Mouse (Mus musculus): ENCODE measurements around the gene Kcnma1.

Gene Kcnma1

DNA sequence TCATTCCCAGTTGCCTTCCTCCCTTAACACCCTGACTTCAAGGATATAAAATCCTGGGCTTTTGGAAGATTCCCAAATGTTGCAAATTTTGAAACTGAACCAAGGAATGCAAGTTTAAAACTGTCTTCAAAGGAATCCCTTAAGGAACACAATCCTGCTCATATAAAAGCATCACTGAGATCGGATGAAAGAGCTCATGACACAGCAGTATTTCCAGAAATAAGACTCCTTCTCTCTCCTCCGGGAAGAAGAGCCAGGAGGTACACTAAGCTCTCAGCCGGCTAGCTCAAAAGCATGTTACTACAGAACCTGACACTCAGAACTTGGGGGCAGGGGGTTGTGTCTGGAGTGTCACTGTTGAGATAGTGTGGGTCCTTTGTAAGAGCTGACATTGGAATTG is 325.8 kb downstream of the Kcnma1 start:
- no peak for DNase-seq (ENCODE audit: low read depth)

DNA sequence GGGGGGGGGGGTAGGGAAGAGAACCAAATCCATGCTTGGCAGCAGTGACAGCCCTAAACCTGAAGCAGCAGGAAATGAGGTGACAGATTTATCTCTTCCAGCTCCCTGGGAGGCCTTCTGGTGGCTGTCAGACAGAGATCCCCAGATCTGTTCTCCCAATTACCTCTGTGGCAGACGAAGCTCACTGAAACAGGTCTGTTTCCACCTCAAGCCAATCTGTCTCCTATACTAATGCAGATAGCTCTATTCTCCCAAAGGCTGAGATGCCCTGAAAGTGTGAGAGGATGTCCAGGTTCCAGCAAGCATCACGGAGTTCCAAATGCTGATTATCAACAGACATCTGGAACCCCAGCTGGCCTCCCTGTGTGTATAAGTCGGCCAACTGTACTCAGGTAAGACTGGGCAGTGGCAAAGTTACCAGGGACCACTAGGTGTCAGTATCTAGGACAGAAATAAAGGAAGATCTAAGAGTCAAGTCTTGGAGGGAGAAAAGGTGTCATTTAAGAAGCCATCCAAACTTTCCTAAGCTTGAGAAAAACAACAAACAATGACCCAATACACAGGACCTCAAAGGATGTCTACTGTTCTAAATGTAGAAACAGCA is 329.7 kb downstream of the Kcnma1 start:
- DNase-seq (ENCODE audit: low read depth): no peak

DNA sequence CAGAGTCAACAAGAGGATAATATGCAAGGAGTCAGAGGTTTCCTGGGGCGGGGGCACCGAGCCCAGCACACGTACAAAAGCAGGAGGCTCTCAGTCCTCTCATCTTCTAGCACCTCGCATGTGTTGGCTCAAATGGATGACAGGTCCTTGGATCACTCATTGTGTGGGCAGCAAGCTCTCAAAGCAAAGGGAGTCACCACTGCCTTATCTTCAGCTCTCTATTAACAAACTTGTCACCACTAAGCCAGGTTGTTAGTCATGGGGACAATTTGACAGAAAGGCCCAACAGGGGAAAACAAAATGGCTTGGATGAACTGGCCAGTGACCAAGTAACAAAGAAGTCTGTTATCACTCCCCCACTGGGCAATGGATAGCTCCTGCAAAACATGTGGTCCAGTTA is 331.5 kb downstream of the Kcnma1 start:
- no peak for DNase-seq (ENCODE audit: low read depth)

DNA sequence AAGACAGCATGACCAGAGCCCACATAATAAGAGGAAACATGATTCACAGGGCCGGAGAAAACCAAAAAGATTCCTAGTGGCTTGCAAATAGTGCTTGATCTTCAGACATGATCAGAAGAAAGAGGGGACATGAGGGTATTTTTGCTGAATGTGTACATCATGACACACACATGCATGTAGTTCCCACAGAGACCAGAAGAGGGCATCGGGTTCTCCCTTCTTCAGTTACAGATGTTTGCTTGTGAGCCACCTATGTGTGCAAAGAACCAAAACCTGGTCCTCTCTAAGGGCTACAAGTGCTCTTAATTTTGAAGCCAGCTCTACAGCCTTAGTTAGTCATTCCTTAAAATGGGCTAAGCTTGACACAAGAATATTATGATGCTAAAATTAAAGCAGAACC is 334.9 kb downstream of the Kcnma1 start:
- DNase-seq (ENCODE audit: low read depth): peak; percentile 1

DNA sequence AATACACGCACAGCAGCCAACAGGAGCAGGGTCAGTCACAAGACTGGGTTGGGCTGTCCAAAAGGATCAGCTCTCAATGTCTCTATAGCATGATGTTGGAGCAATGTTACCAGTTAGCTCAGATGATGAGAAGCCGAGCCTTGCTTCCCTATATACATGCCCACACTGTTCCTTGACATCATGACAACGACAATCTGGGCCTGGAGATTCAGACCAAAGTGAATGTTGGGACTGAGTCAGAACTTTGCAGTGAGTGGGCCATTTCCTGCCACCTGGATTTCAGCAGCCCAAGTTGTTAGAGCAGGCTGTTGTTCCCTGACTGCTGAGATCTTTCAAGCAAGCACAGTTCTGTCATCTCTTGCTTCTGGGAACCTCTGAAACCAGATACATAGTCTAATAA is 347.9 kb downstream of the Kcnma1 start:
- DNase-seq (ENCODE audit: low read depth): no peak

DNA sequence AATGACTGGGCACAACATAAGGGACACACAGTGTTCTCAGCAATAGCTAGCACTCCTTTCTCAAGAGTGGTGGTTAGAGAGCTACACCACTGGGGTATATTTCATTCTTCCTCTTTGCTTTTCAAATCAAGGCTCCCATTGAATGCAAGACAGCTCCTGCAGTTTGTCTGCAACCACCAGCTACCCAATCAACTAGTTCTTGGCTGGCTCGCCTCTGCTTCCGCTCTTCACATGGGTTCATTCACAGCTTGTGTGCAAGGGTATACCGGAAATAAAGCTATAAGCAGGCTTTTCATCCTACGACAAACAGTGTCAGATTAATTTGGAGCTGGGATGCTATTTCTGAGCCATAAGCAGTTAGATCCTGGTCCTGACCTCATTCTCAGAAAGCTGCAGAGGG is 362.6 kb downstream of the Kcnma1 start:
- DNase-seq (ENCODE audit: low read depth): no peak

DNA sequence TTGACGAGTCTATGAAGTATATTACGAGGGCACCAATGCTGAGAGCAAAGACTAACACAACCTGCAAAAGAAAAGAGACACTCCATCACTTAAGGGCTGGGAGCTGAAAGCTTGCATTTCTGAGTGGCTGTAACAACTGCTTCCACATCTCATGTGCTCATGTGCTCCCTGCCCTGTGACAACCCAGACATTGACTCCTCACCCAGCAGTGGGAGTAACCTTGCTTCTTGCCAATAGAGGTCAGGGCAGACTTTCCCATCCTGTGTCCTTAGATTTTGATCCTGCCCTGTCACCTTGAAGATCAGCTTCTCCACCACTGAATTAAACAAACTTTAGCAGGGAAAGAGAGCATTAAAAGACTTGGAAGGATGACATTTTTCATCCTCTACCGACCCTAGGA is 364.2 kb downstream of the Kcnma1 start:
- no peak for DNase-seq (ENCODE audit: low read depth)

DNA sequence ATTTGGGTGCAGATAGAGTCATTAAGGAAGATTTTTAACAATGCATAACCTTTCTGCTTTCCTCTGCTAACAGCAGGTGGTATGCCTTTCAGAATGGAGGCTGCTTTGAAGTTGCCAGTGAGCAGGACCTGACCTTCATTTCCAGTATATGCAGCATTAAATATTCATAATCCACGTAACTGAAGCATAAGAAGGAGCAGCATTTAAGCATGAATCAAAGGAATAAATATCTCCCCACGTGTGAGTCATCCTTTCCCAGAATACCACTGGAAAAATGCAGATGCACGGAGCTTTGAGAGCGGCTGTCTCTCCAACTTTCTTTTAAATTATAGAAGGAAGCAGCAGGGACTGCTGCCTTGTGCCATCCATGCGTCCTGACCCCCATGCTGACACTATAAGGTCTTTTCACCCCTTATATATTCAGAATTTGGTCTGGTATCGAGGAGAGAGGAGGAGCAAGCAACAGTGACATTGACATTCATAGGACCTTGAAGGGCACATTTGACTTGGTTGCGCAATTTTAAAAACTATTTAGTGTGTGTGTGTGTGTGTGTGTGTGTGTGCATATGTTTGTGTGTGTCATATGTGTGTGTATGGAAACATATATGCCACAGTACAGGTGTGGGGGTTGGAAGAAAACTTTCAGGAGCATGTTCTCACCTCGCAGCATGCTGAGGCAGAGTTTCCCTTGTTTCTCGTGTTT is 368.8 kb downstream of the Kcnma1 start:
- no peak for DNase-seq (ENCODE audit: low read depth)

DNA sequence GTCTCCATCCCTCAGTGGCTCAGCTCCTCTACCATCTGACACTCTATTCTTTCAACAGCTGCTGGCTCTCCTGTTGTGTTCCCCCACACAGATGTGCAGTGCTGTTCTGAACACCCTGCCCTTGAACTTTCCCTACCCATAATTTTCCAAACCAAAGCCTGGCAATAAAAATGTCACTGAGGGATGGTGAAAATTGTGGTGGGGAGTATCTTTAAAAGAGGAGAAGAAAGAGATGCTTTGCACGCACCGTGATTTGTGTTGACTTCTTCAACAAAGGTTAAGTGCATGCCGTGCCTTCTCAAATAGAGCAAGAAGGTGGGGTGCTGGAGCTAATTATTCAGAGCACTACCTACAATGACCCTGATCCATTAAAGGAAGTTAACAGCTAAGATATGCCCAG is 371.1 kb downstream of the Kcnma1 start:
- DNase-seq (ENCODE audit: low read depth): no peak

DNA sequence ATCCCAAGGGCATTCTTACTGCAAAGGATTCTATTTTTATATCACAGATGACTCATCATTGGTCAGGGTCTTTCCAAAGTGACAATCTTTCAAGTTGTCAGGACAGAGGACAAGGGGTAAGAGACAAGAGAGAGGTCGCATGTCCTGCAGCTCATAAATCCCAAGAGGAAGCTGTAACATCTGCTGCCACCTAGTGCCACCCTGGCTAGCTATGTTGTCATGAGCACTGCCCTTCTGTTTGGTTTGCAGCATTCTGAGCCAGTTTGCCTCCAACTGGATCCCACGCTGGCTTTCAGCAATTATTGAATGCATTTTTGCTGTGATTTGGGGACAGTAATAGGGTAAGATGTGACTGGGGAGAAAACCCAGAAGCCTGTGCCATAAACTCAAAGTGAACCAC is 373.6 kb downstream of the Kcnma1 start:
- no peak for DNase-seq (ENCODE audit: low read depth)

DNA sequence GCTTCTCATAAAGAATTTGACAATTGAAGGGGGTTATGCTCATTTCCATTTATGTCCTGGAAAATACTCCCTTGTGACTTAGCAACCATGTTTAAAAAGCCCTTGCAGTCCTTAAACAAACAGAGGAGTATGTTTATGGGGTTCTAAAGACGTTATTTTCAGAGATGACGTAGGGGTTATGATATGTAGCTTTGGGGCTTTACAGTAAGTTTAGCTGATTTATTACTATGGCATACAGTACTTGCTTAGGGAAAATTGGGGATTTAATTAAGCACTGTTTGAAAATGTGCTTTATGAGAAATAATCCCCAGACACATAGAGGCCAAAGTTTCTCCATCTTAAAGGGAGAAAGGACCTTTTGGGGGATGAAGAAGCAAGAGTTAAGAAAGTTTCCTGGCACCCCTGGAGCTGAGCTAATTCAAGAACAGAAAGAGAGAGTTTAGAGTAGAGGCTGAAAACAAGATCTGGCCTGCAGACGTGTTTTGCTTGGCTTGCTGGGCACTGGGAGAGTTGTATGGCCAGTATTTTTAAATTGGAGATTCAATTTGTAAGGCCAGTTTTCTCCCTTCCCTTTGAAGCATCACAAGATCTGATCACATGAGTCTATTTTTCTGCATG is 376.1 kb downstream of the Kcnma1 start:
- DNase-seq (ENCODE audit: low read depth): no peak

DNA sequence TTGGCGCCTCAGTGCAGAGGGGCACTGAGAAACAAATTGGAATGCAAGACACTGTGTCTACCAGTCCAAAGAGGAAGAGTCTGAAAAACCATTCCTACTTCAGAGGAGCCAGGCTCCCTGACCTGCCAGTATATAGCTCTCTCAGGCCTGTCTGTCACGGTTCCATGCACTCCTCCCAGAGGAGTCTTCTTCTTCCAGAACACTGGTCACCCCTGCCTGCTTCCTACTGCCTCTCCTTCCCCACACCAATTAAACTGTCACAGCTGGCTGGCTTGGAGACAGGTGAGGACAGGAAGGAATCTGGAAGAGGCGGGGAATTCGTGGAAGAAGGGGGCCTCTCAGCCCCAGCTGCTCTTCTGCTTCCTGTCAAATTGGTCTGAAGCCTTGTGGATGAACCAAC is 378.4 kb downstream of the Kcnma1 start:
- DNase-seq (ENCODE audit: low read depth): no peak

DNA sequence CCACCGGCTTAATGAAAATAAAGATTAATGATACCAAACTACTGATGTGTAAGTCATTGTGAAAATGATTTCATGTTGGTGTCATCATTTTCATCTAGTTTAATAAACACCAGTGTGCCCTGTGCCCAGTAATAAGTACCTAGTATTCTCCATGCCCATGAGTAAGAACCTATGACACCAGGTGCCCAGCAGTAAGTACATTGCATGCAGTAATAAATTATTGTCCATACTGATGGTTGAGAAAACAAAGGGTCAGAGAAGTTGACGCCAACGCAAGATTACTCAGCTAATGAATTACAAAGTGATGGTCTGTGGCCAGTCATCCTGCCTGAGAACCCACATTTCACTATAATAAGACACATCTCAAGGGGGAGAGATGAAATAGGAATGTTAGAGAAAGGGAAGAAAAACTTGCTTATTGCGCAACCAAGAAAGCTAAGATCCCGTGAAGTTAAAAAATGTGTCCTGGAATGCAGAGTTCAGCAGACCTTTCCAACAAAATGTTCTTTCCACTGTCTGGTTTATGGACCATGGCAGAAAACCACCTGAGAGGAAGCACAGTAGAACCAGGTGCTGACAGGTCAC is 381.2 kb downstream of the Kcnma1 start:
- DNase-seq (ENCODE audit: low read depth): no peak

DNA sequence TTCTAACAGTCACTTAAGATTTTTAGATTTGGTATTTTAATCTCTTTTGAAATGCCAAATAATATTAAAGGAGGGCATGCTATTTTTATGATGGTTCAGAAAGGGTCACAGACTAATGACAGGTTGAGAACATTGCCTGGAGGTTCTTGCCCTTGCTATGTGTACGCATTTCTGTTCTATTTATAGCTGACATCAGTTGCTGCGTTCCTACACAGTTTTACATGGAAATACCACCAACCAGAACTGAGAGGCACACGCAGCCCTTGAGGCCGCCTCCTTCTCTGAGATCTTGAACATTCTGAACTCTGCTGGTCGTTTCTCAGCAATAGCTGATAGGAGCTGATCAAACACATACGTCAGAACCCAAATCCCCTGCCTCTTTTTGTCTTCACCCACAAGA is 387.4 kb downstream of the Kcnma1 start:
- no peak for DNase-seq (ENCODE audit: low read depth)

DNA sequence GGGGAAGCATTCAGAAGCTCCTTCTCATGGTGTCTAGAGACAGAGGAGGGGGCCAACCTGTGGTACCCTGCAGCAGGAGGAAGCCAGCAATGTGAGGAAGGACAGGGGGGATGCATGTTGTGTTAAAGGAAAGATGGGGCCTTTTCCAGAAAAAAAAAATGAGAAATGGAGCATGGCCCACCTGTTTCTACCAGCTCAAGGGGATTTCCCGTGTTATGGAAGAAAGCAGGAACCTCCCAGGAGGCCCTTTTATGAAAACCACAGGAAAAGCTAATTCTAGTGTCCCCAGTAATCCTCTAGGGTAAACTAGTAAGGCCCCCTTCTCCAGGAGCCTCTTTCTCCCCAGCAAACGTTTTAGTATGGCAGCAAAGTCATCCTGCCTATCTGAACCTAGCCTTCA is 388.2 kb downstream of the Kcnma1 start:
- DNase-seq (ENCODE audit: low read depth): no peak

DNA sequence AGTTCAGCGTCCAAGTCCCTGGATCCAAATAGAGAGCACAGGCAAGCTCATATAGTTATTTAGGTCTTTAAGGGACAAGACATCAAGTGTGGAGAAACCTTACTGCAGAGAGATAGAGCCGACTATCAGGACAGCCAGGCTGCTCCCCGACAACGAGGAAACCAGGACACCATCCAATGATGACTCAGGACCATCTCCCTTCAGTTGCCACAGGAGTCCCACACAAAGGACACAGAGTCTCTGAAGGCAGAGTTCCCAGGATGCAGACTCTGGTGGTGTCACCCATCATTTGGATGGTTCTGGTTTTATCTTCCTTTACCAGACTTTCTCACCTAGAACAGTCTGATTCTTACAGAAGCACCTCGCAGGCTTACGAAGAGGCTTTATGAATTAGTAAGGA is 388.9 kb downstream of the Kcnma1 start:
- no peak for DNase-seq (ENCODE audit: low read depth)

DNA sequence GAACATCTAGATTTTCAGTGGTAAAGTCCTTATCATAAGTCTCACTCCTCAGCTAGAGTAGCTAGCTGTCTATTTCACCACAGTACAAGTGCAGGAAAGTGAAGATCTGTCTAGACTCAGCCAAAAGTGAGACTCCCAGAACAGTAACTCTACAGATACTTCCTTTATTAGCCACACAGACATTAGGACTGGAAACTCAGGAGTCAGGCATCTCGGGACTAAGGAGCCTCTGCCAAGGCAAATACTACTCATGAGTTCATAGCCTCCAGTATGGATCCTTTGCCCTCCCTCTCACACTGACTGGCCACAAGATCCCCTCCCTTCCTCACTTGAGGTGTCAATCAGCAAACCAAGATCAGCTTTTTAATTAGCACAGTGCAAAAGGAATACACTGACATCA is 389.8 kb downstream of the Kcnma1 start:
- DNase-seq (ENCODE audit: low read depth): no peak

DNA sequence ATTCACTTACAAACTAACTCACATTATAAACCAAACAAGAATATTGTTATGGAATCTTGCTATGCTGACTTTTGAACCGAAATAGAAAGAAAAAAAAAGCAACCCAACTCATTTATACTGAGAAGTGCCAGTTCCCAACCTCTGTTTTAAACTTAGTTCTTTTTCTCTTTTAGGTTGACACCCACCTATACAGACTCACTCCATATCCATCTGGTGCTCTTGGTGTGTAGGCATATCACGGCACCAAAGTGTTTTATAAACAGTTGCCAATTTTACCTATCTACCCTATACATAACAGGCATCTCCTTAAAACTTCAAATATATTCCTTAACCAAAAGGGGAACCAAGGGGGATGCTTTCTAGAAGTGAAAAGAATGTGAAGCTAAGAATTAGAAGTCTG is 393.6 kb downstream of the Kcnma1 start:
- DNase-seq (ENCODE audit: low read depth): no peak

DNA sequence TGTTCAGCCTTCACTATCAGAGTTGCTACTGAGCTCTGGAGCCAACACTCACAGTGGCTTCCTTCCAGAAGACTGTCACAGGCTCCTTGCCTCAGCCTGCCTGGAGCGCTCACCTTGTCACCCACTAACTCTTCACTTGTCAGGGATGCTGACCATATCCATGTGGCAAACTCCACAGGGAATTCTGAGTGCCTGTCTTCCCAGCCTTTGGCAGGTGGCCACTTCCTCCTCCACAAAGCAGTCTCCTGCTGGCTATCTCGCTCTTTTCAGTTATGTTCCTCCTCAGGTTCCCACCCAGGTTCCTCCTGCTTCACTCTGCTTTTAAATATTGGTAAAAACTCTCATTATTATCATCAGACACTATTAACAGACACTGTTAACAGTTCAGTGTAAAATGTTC is 395.3 kb downstream of the Kcnma1 start:
- DNase-seq (ENCODE audit: low read depth): no peak

DNA sequence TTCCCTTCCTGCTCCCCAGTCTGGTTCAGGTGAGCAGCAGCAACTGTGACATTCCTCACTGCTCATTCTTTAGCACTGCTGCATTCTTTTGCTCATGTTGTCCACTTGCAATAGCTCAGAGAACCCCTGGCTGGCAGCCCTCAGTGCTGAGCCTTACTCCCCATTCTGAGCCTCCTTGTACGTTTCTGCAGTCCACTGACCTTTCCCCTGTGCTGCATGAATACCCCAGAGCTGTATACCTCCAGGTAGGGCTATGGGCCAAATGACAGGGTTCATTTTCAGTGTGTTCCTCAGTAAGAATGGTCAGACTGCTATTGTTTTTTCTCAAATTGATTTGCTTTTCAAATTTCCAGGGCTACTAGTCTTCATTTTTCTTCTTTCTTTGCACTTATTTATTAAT is 396.2 kb downstream of the Kcnma1 start:
- DNase-seq (ENCODE audit: low read depth): no peak

DNA sequence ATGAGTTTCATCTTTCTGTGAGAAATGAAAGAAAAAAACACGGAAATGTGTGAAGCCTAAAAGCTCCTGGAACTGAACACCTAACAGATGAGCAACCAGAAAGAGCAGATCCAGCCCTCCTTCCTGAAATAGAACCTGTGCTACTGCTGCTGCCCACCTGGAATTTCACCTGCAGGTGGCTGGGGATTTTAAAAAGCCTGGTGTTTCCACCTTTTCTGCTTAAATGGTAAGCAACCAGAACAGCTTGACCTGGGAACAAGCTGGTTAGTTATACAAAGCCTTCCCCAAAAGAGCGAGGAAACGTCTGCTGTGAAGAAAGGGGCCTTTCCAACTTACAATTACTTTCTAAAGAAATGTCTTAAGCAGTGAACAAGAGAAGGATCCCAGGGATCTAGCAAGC is 404.2 kb downstream of the Kcnma1 start:
- DNase-seq (ENCODE audit: low read depth): no peak

DNA sequence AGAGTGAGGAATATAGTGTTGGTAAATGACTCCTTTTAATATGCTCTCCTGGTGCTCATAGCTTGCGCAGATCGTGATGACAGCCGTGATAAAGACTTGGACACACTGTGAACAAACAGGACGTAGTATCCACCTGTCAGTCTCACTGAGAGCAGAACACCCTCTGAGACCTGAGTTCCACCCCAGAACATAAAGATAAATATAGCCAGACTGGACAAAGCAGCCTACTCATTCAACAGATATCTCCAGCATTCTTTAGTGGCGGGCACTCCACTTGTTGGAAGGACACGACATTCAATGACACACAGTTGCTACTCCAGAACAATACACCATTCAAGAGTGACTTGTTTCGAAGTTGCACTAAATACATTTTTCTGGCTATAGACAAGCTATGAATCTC is 408.6 kb downstream of the Kcnma1 start:
- DNase-seq (ENCODE audit: low read depth): no peak

DNA sequence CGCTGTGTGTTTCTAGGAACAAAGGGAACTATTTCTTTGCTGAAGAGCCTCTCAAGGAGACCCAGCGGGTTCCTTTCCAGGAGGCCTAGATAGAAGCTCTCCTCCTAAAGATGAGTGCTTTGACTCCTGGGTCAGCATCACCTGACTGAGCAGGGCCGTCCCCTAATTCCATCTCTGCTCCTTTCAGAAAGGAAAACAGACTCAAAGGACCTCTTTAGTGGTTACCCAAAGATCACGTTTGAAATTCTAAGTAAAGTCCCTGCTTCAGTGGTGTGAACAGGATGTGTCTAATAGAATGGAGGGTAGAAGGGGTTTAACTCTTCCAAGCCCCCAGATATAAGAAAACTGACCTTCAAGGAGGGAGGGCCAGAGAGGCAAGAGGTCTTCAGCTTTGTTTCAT is 411.4 kb downstream of the Kcnma1 start:
- no peak for DNase-seq (ENCODE audit: low read depth)

DNA sequence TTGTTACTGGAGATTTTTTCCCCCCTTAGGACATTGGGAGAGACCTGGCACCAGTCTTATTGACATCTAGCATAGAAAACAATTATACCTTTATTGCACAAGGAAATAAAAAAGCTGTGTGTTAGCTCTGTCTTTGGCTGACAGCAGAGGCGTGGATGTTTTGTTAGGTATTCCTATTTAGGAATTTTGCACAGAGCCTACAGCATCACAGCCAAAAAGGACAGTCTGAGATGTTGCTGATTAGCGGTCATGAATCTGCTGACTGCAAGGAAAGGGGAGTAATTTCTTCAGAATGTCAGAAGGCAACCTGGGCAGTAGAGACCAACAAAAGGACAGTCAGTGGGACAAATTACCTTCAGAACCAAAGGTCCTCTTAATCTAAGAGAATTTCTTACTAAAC is 412.2 kb downstream of the Kcnma1 start:
- DNase-seq (ENCODE audit: low read depth): no peak

All from c-Kit-positive CD71-positive TER-119-negative erythroid progenitor cells, embryonic 14.5 days (primary cell).